Mouse (Mus musculus) MEL (cell line): ENCODE results near the gene Arid1b.

Source experiments
- CTCF ChIP-seq, 3 experiments: IDR thresholded peaks in 2 of 3; conservative IDR thresholded peaks in 1 of 3; 2 replicates each; pipeline ENCODE4 v1.5.1; 2011 to 2012; ENCODE audit warnings: low read length in 3 of 3, low read depth in 2 of 3, mild to moderate bottlenecking in 2 of 3, improper control_type of control experiment in 1 of 3, inconsistent platforms in 1 of 3, mixed read lengths in 1 of 3, moderate library complexity in 1 of 3; ENCODE audit not compliant: control insufficient read depth in 1 of 3, insufficient read depth in 1 of 3, poor library complexity in 1 of 3, severe bottlenecking in 1 of 3
- KAT2A ChIP-seq: conservative IDR thresholded peaks from 2 replicates; pipeline ENCODE4 v1.6.1; 2012; ENCODE audit warnings: low read depth, low read length, improper control_type of control experiment, inconsistent platforms
- MAFK ChIP-seq: IDR thresholded peaks from 2 replicates; pipeline ENCODE4 v1.6.1; 2011; ENCODE audit warnings: low read depth, mild to moderate bottlenecking, low read length, improper control_type of control experiment, borderline replicate concordance
- MAX ChIP-seq: IDR thresholded peaks from 2 replicates; pipeline ENCODE4 v1.6.1; 2011; ENCODE audit warnings: low read length, improper control_type of control experiment
- POLR2A ChIP-seq, 2 experiments: IDR thresholded peaks; 2 replicates each; pipeline ENCODE4 v1.6.1; 2011 to 2012; ENCODE audit warnings: low read length in 2 of 2, mild to moderate bottlenecking in 2 of 2, control low read depth in 1 of 2, improper control_type of control experiment in 1 of 2, low read depth in 1 of 2, moderate library complexity in 1 of 2; ENCODE audit not compliant: control insufficient read depth in 1 of 2, insufficient read depth in 1 of 2, poor library complexity in 1 of 2
- SIN3A ChIP-seq: IDR thresholded peaks from 2 replicates; pipeline ENCODE4 v1.6.1; 2012; ENCODE audit warnings: low read length, improper control_type of control experiment, inconsistent platforms
- TAL1 ChIP-seq: IDR thresholded peaks from 2 replicates; pipeline ENCODE4 v1.6.1; 2012; ENCODE audit warnings: mild to moderate bottlenecking, inconsistent platforms, low read length, moderate library complexity, mixed read lengths
- USF1 ChIP-seq: IDR thresholded peaks from 2 replicates; pipeline ENCODE4 v1.6.1; 2014; ENCODE audit warnings: low read depth, mild to moderate bottlenecking, inconsistent platforms, low read length, improper control_type of control experiment, moderate library complexity
- USF2 ChIP-seq, 2 experiments: IDR thresholded peaks; 2 replicates each; pipeline ENCODE4 v1.6.1; 2011 to 2012; ENCODE audit warnings: improper control_type of control experiment in 2 of 2, low read length in 2 of 2, borderline replicate concordance in 1 of 2, inconsistent platforms in 1 of 2, low read depth in 1 of 2, mild to moderate bottlenecking in 1 of 2; ENCODE audit not compliant: insufficient read depth in 1 of 2
- ZKSCAN1 ChIP-seq: IDR thresholded peaks from 2 replicates; pipeline ENCODE4 v1.6.1; 2012; ENCODE audit warnings: low read depth, mild to moderate bottlenecking, inconsistent platforms, low read length, improper control_type of control experiment, moderate library complexity
- ZMIZ1 ChIP-seq: IDR thresholded peaks from 2 replicates; pipeline ENCODE4 v1.6.1; 2012; ENCODE audit warnings: low read depth, mild to moderate bottlenecking, inconsistent platforms, low read length, improper control_type of control experiment, moderate library complexity

GRCm38 (mm10) chr17:5170321-5170720, 176.2 kb downstream of the Arid1b start:
- TF ChIP-seq CTCF (IDR thresholded peaks at IDR 0.05 in 2 of 3, conservative IDR thresholded peaks at IDR 0.05 in 1 of 3; ENCODE audit: control insufficient read depth in 1 of 3, insufficient read depth in 1 of 3, low read depth in 2 of 3, low read length in 3 of 3, poor library complexity in 1 of 3, severe bottlenecking in 1 of 3): no peak
- TF ChIP-seq MAX: no peak
- TF ChIP-seq TAL1: no peak
- no peak for TF ChIP-seq USF2 (IDR thresholded peaks at IDR 0.05; ENCODE audit: borderline replicate concordance in 1 of 2, insufficient read depth in 1 of 2, low read depth in 1 of 2, low read length in 2 of 2)
- no peak for TF ChIP-seq KAT2A
- TF ChIP-seq ZKSCAN1: no peak
- TF ChIP-seq SIN3A: no peak
- TF ChIP-seq MAFK: no peak
- TF ChIP-seq ZMIZ1: no peak
- no peak for TF ChIP-seq POLR2A (IDR thresholded peaks at IDR 0.05; ENCODE audit: control insufficient read depth in 1 of 2, insufficient read depth in 1 of 2, low read depth in 1 of 2, low read length in 2 of 2, poor library complexity in 1 of 2)
- no peak for TF ChIP-seq USF1
